Mouse (Mus musculus) hindbrain, embryonic 15.5 days (tissue): ENCODE results near the gene Mrm1. TPM values are rescaled to one million over a fixed set of nuclear protein-coding genes. Genes with fewer than 3 reads are reported as not detected.

Experiments used
- polyA plus RNA-seq: library from polyadenylated mRNA; unstranded; fragments of >200 nt; fragmentation: Nextera tagmentation; extraction: Ambion mirVana; gene quantifications from 2 replicates; pipeline ENCODE4 v1.2.1, GENCODE M21; 2015

The Mrm1 gene
- polyA plus RNA-seq, 1 experiment from 2014 or later = 20.0 TPM

Other genes starting within 250 kb of the Mrm1 start
- 8.6 and 10.5 TPM in 2 replicates for gene Dhrs11, start 9.5 kb upstream of the Mrm1 start, polyA plus RNA-seq
- gene Ggnbp2, start 51.3 kb upstream of the Mrm1 start, polyA plus RNA-seq = 68.9 and 72.9 TPM in 2 replicates
- 6.8 and 7.7 TPM in 2 replicates for gene Myo19, start 60.6 kb upstream of the Mrm1 start, polyA plus RNA-seq
- gene Pigw, start 60.8 kb upstream of the Mrm1 start, polyA plus RNA-seq = 2.2 and 2.3 TPM in 2 replicates
- gene Znhit3, start 96.9 kb upstream of the Mrm1 start, polyA plus RNA-seq = 67.6 and 67.9 TPM in 2 replicates
- 3.8 and 4.1 TPM in 2 replicates for gene Car4, start 138.3 kb upstream of the Mrm1 start, polyA plus RNA-seq